Mouse (Mus musculus) MEL (cell line): ENCODE data around the gene Ppp1r1b.

Experiments used
- CTCF ChIP-seq, 3 experiments: IDR thresholded peaks in 2 of 3; conservative IDR thresholded peaks in 1 of 3; 2 replicates each; pipeline ENCODE4 v1.5.1; 2011 to 2012; ENCODE audit warnings: low read length in 3 of 3, low read depth in 2 of 3, mild to moderate bottlenecking in 2 of 3, improper control_type of control experiment in 1 of 3, inconsistent platforms in 1 of 3, mixed read lengths in 1 of 3, moderate library complexity in 1 of 3; ENCODE audit not compliant: control insufficient read depth in 1 of 3, insufficient read depth in 1 of 3, poor library complexity in 1 of 3, severe bottlenecking in 1 of 3
- EP300 ChIP-seq, 2 experiments: IDR thresholded peaks; 2 replicates each; pipeline ENCODE4 v1.6.1; 2011; ENCODE audit warnings: improper control_type of control experiment in 2 of 2, low read length in 2 of 2, low read depth in 1 of 2, mild to moderate bottlenecking in 1 of 2
- POLR2A ChIP-seq, 2 experiments: IDR thresholded peaks; 2 replicates each; pipeline ENCODE4 v1.6.1; 2011 to 2012; ENCODE audit warnings: low read length in 2 of 2, mild to moderate bottlenecking in 2 of 2, control low read depth in 1 of 2, improper control_type of control experiment in 1 of 2, low read depth in 1 of 2, moderate library complexity in 1 of 2; ENCODE audit not compliant: control insufficient read depth in 1 of 2, insufficient read depth in 1 of 2, poor library complexity in 1 of 2
- TBP ChIP-seq: IDR thresholded peaks from 2 replicates; pipeline ENCODE4 v1.8.0; 2011; ENCODE audit warnings: low read depth, low read length, improper control_type of control experiment
- UBTF ChIP-seq: IDR thresholded peaks from 2 replicates; pipeline ENCODE4 v1.6.1; 2012; ENCODE audit warnings: low read depth, mild to moderate bottlenecking, inconsistent platforms, low read length, improper control_type of control experiment, moderate library complexity, borderline replicate concordance; ENCODE audit not compliant: insufficient read depth
- USF1 ChIP-seq: IDR thresholded peaks from 2 replicates; pipeline ENCODE4 v1.6.1; 2014; ENCODE audit warnings: low read depth, mild to moderate bottlenecking, inconsistent platforms, low read length, improper control_type of control experiment, moderate library complexity
- ZC3H11A ChIP-seq: IDR thresholded peaks from 2 replicates; pipeline ENCODE4 v1.6.1; 2012; ENCODE audit warnings: low read depth, mild to moderate bottlenecking, inconsistent platforms, low read length, improper control_type of control experiment
- ZNF384 ChIP-seq: IDR thresholded peaks from 2 replicates; pipeline ENCODE4 v1.6.1; 2012; ENCODE audit warnings: low read depth, mild to moderate bottlenecking, inconsistent platforms, low read length, improper control_type of control experiment

GRCm38 (mm10) chr11:98386596-98386995 is 38.4 kb downstream of the Ppp1r1b start:
- TF ChIP-seq CTCF (IDR thresholded peaks at IDR 0.05 in 2 of 3, conservative IDR thresholded peaks at IDR 0.05 in 1 of 3; ENCODE audit: control insufficient read depth in 1 of 3, insufficient read depth in 1 of 3, low read depth in 2 of 3, low read length in 3 of 3, poor library complexity in 1 of 3, severe bottlenecking in 1 of 3) = no peak
- no peak for TF ChIP-seq POLR2A (IDR thresholded peaks at IDR 0.05; ENCODE audit: control insufficient read depth in 1 of 2, insufficient read depth in 1 of 2, low read depth in 1 of 2, low read length in 2 of 2, poor library complexity in 1 of 2)
- TF ChIP-seq ZNF384 = no peak
- no peak for TF ChIP-seq ZC3H11A
- TF ChIP-seq EP300 (IDR thresholded peaks at IDR 0.05; ENCODE audit: low read depth in 1 of 2, low read length in 2 of 2) = no peak
- no peak for TF ChIP-seq UBTF
- TF ChIP-seq USF1 = no peak
- no peak for TF ChIP-seq TBP
